Mouse (Mus musculus): ENCODE measurements around the gene Vash2.

GRCm38 (mm10) chr1:190912623-190913022 is 66.5 kb downstream of the Vash2 start:
- no peak for TF ChIP-seq POLR2A (IDR thresholded peaks at IDR 0.05; ENCODE audit: low read depth, low read length)
- no peak for TF ChIP-seq CTCF (conservative IDR thresholded peaks at IDR 0.05; ENCODE audit: insufficient read depth, insufficient read length, low read depth, low read length)
